Mouse (Mus musculus): Measurements from ENCODE around the gene Ptch2. TPM values are rescaled to one million over a fixed set of nuclear protein-coding genes. Genes with fewer than 3 reads are reported as not detected.

Gene Ptch2
- polyA plus RNA-seq, 1 experiment from 2014 or later: 10.4 TPM

DNA sequence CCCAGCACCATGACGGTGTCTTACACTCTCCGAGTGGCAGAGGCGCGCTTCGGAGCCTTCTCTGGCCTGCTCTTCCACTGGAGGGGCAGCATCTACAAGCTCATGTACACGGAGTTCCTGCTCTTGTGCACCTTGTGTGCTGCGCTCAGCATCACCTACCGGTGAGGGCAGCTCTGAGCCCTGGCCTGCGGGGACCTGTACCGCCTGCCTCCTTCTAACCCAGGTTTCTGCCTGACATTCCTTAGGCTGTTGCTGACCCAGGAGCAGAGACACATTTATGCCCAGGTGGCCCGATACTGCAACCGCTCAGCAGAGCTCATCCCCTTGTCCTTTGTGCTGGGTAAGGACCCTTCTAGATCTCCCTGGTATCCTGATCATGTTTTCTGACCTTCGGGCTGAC is 49.4 kb downstream of the Ptch2 start:
- Histone ChIP-seq H3K4me1 (peaks cover 3% of the 10 kb centered on the region; the same call in 1 of the 2 replicates), H3K4me2 (replicated peaks) (no peak overlapping the region), H3K4me3 (no peak overlapping the region), H3K36me3 (peaks cover 17% of the 10 kb centered on the region), H3K27me3 (no peaks in the 10 kb centered on the region), H3K27ac (no peak overlapping the region), H3K9ac (no peak overlapping the region), H3K9me3 (no peaks in the 10 kb centered on the region)
- WGBS: 94% methylated on average over 13 of the region's 13 CpGs
- ATAC-seq (ENCODE audit: insufficient number of reproducible peaks, insufficient read depth, low FRiP score, low TSS enrichment): no peak

DNA sequence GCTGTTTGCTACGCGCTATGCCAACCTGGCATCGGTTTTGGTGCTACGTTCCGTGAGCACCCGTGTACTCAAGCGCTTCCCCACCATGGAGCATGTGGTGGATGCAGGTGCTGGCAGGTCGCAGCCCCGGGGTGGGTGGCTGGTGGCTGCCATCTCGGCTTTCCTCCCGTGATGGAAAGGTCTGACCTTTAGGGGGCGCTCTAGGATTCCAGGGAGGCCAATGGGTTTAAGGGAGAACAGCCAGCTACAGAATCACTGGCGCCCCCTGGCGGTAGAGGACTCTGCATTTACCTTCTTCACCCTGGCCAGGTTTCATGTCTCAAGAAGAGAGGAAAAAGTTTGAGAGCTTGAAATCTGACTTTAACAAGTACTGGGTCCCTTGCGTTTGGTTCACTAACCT is 50.3 kb downstream of the Ptch2 start:
- WGBS: 27% methylated on average over 15 of the region's 15 CpGs
- Histone ChIP-seq H3K4me3 (no peak overlapping the region), H3K9ac (no peak overlapping the region), H3K4me2 (replicated peaks) (no peak overlapping the region), H3K4me1 (peaks cover 2% of the 10 kb centered on the region; the same call in 1 of the 2 replicates), H3K9me3 (no peaks in the 10 kb centered on the region), H3K36me3 (peaks cover 26% of the 10 kb centered on the region), H3K27ac (no peak overlapping the region), H3K27me3 (no peaks in the 10 kb centered on the region)
- ATAC-seq (ENCODE audit: insufficient number of reproducible peaks, insufficient read depth, low FRiP score, low TSS enrichment): no peak

DNA sequence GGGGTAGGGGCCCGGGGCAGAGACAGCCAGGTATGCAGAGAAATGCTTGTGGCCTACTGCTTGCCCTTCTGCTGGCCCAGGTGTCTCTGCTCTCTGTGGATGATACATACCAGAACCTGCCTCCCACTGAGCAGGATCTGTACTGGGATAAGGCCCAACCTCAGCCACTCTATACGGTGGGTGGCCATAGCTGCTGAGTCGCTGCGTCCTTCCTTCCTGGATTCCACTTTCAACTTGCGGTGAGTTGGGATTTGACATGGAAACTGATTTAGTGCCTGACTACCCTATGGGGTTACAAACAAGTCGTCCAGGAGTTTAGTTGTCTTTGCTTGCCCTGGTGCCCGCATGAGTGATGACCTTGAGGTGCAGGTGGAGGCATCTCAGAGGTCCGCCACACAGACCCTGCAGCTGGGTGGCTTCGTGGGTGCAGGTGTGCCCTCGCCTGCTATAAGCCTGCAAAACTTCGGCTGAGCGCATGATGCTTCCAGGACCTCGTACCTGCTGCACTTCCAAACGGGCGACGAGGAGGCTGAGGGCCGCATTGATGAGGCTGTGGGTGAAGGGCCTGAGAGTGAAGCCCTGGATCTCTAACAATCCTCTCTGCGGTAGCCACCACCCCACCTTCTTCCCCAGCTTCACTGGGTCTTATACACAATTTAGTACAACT is 52.3 kb downstream of the Ptch2 start:
- Histone ChIP-seq H3K4me3 (no peak overlapping the region), H3K27ac (no peak overlapping the region), H3K4me1 (0 out of 2 replicates have a peak, but pooled peaks cover 4% of the 10 kb centered on the region), H3K27me3 (no peaks in the 10 kb centered on the region), H3K9ac (no peak overlapping the region), H3K9me3 (no peaks in the 10 kb centered on the region), H3K36me3 (peaks cover 44% of the 10 kb centered on the region), H3K4me2 (replicated peaks) (no peak overlapping the region)
- ATAC-seq (ENCODE audit: insufficient number of reproducible peaks, insufficient read depth, low FRiP score, low TSS enrichment): no peak
- 87% methylated on average over 18 of the region's 18 CpGs for WGBS

DNA sequence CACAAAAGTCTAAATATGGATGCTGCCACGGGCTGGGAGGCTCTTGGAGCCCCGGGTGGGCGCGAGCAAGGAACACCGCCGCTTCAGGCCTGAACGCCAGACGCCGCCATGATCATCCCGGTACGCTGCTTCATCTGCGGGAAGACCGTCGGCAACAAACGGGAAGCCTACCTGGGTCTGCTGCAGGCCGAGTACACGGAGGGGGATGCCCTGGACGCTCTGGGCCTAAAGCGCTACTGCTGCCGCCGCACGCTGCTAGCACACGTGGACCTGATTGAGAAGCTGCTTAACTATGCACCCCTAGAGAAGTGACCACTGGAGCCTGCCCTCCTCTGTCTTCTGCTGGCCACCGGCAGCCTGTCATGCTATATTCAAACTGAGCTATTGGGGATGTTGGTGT is 52.9 kb downstream of the Ptch2 start:
- Histone ChIP-seq H3K9ac (no peak overlapping the region), H3K27me3 (no peaks in the 10 kb centered on the region), H3K4me2 (replicated peaks) (no peak overlapping the region), H3K36me3 (peaks cover 50% of the 10 kb centered on the region), H3K4me3 (no peak overlapping the region), H3K9me3 (no peaks in the 10 kb centered on the region), H3K4me1 (peaks cover 10% of the 10 kb centered on the region; the same call in 1 of the 2 replicates), H3K27ac (peak overlapping the region; percentile 42; the same call in 1 of the 2 replicates)
- WGBS: 72% methylated on average over 24 of the region's 24 CpGs
- ATAC-seq (ENCODE audit: insufficient number of reproducible peaks, insufficient read depth, low FRiP score, low TSS enrichment): no peak

DNA sequence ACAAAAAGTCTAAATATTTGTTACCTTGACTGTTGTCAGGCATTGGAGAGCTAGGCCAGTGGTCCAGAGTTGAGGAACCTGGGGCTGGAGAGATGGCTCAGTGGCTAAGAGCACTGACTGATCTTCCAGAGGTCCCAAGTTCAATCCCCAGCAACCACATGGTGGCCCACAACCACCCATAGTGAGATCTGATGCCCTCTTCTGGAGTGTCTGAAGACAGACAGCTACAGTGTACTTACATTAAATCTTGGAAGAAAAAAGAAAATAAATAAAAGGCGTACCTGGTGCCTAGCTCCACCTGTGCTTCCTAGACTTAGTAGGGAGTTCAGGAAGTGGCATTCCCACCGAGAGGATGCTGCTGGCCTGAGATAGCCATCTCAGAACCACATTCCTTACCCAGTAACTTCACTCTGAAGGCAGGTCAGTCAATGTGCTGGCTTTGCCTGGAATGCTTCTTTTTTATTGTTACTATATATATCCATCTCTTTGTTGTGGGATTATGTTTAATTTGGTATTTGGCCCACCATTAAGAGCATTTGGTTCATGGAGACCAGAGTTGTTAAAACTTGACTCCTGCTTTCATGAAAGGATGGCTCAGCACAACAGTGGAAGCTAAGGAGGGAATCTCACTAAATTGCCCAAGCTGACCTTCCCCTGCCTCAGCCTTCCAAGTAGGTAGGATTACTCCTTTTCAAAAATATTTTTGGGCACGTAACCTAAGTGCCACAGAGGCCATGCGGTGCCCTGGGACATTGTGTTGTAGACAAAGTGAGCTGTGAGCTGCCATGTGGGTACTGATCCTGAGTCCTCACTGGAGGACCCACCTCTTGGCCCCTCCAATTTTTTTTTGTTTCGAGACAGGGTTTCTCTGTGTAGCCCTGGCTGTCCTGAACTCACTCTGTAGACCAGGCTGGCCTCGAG is 53.7 kb downstream of the Ptch2 start:
- no peaks in the 10 kb centered on the region for H3K27me3 ChIP-seq
- H3K9me3 ChIP-seq: no peaks in the 10 kb centered on the region
- H3K27ac ChIP-seq: 0 out of 2 replicates have a peak overlapping the region, but pooled peaks have one; percentile 42
- no peak for ATAC-seq (ENCODE audit: insufficient number of reproducible peaks, insufficient read depth, low FRiP score, low TSS enrichment)
- H3K4me1 ChIP-seq: peaks cover 18% of the 10 kb centered on the region
- H3K4me3 ChIP-seq: no peak overlapping the region
- H3K9ac ChIP-seq: no peak overlapping the region
- no peak overlapping the region for H3K4me2 ChIP-seq (replicated peaks)
- peaks cover 58% of the 10 kb centered on the region for H3K36me3 ChIP-seq
- 69% methylated on average over 6 of the region's 6 CpGs for WGBS

DNA sequence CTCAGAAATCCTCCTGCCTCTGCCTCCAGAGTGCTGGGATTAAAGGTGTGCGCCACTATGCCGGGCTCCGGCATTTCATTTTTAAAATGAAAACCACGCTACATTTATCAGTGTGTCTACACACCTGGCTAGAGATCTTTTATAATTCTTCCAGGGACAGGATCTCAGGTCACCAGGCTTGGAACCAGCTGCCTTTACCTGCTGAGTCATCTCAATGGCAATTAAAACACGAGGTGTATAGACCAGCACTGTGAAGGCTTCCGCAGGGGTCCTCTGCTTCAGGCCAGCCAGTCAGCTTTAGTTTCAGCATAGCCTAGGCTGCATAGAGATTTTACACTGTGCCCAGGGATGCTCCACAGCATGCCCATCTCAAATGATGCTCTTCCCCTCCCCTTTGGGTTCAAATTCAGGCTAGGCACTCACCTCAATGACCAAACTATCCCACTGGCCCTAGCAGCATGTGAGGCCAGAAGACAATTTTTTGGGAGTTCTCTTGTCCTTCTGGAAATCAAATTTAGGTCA is 54.4 kb downstream of the Ptch2 start:
- no peak for ATAC-seq (ENCODE audit: insufficient number of reproducible peaks, insufficient read depth, low FRiP score, low TSS enrichment)
- no peaks in the 10 kb centered on the region for H3K9me3 ChIP-seq
- peaks cover 60% of the 10 kb centered on the region for H3K36me3 ChIP-seq
- no peak overlapping the region for H3K4me3 ChIP-seq
- H3K27ac ChIP-seq: no peak overlapping the region
- 87% methylated on average over 6 of the region's 6 CpGs for WGBS
- H3K4me2 ChIP-seq (replicated peaks): no peak overlapping the region
- H3K27me3 ChIP-seq: no peaks in the 10 kb centered on the region
- peaks cover 24% of the 10 kb centered on the region for H3K4me1 ChIP-seq
- H3K9ac ChIP-seq: no peak overlapping the region

DNA sequence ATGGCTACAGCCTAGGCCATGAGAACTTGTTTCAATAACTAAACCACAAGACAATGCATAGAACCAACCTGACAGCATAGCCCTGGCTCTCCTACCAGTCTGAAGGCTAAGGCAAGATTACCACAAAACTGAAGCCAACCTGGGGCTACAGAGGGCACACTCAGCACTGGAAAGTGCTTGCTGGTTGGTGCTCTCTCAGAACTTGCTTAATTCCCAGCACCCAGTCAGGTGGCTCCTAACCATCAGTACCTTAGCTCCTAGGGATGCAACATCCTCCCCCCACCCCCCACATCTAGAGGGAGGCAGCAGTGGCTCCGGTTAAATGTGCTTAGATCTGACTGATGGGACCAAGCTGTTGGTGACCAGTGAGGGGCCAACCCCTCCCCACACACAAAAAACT is 55.5 kb downstream of the Ptch2 start:
- no peak for ATAC-seq (ENCODE audit: insufficient number of reproducible peaks, insufficient read depth, low FRiP score, low TSS enrichment)
- Histone ChIP-seq H3K36me3 (peaks cover 60% of the 10 kb centered on the region), H3K9ac (no peak overlapping the region), H3K4me1 (peaks cover 24% of the 10 kb centered on the region), H3K27ac (no peak overlapping the region), H3K4me2 (replicated peaks) (no peak overlapping the region), H3K9me3 (no peaks in the 10 kb centered on the region), H3K27me3 (no peaks in the 10 kb centered on the region), H3K4me3 (no peak overlapping the region)
- WGBS: 80% methylated on average over 1 of the region's 1 CpGs

DNA sequence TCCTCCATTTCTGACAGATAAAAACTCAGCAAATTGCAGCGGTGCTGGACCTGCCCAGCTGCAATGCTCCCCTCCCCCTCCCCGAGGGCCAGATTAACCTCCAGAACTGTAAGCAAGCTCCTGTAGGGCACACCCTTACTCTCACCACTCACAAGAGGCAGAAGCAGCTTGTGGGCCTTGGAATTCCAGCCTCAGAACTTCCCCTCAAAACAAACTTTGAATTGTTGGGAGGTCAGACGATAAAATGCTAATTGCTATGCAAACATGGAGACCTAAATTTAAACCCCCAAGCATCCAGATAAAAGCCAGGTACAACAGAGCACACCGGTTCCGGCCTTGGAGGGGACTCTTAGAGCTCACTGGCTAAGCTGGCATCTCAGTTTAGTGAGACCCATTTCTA is 56.8 kb downstream of the Ptch2 start:
- Histone ChIP-seq H3K9ac (peak overlapping the region; percentile 10; the same call in 1 of the 2 replicates), H3K27ac (no peak overlapping the region), H3K4me3 (no peak overlapping the region; the same call in 1 of the 2 replicates), H3K4me2 (replicated peaks) (no peak overlapping the region), H3K4me1 (peaks cover 24% of the 10 kb centered on the region), H3K36me3 (peaks cover 60% of the 10 kb centered on the region), H3K27me3 (no peaks in the 10 kb centered on the region), H3K9me3 (no peaks in the 10 kb centered on the region)
- no peak for ATAC-seq (ENCODE audit: insufficient number of reproducible peaks, insufficient read depth, low FRiP score, low TSS enrichment)
- 81% methylated on average over 5 of the region's 5 CpGs for WGBS

DNA sequence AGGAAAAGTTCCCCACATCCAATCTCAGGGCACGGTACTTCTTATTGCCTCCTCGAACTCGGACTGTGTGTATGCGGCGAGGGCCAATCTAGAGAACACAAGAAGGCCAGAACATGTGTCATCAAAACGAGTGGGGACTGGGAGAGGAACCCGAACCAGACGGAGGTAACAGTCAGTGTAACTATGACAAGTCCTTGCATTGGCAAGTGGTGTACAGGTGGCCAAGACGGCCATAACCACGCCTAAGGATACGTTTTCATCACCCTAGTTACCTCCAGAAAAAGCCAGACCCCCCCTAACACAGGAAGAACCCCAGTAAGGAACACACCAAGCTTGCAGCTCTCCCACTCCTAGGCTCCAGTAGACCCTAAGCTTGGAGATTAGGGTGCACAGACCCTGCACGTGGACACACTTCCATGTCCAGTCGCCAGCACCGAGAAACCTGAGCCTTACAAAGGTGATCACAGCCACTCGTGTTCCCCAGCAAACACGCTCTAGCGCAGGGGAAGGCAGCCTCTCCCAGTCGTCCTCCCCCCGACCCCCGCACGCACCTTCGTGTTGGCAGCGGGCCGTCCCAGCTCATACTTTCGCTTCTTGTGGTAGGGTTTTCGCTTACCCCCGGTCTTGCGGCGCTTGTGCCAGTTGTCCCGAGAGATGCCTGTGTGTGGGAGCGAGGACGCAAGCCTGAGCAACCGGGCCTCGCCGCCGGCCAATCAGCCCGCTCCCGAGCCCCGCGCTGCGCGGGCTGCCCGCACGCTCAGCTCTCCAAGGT is 59.3 kb downstream of the Ptch2 start:
- H3K27ac ChIP-seq: peak overlapping the region; percentile 96
- H3K27me3 ChIP-seq: no peaks in the 10 kb centered on the region
- H3K9me3 ChIP-seq: no peaks in the 10 kb centered on the region
- peaks cover 56% of the 10 kb centered on the region for H3K36me3 ChIP-seq
- H3K9ac ChIP-seq: peak overlapping the region; percentile 99
- no peak for ATAC-seq (ENCODE audit: insufficient number of reproducible peaks, insufficient read depth, low FRiP score, low TSS enrichment)
- H3K4me2 ChIP-seq (replicated peaks): peak overlapping the region; percentile 92
- H3K4me3 ChIP-seq: peak overlapping the region; percentile 98
- H3K4me1 ChIP-seq: peaks cover 24% of the 10 kb centered on the region
- 2% methylated on average over 44 of the region's 44 CpGs for WGBS

DNA sequence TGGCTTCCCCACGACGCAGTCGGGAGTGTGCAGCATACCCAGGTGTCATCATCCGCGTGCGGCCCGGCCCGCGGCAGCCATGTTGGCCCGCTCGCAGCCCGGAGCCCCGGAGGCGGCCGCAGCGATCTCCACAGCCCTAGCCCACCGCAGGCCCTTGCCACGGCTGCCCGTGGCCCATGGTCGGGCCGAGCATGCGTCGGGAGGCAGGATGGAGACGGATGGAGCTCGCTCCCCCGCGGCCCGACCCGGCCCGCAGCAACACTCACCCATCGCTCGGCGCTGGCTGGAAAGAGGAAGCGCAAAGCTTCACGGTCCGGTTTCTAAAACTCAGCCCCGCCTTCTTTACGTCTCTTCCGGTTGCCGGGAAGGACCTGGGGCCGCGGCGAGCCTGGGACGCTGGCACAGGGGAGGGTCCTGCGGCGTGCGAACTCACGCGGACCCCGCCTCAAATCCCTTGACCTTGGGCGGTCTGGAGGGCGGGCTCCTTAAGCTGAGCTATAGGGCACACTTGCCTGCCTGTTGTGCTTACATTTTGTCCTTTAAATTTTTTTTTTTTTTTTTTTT is 60.0 kb downstream of the Ptch2 start, which contains the start of gene Rps8:
Rps8 (minus strand) TSS at position 452 of the 564 bp plus-strand sequence.
- H3K36me3 ChIP-seq: peaks cover 55% of the 10 kb centered on the region
- H3K4me1 ChIP-seq: peaks cover 24% of the 10 kb centered on the region
- under 1% methylated on average over 50 of the region's 52 CpGs for WGBS
- H3K4me3 ChIP-seq: peak within 1 kb of the TSS; percentile 98
- H3K4me2 ChIP-seq (replicated peaks): peak within 1 kb of the TSS; percentile 92
- H3K27ac ChIP-seq: peak within 1 kb of the TSS; percentile 96
- H3K27me3 ChIP-seq: no peaks in the 10 kb centered on the region
- peak; percentile 90 for ATAC-seq (ENCODE audit: insufficient number of reproducible peaks, insufficient read depth, low FRiP score, low TSS enrichment)
- no peaks in the 10 kb centered on the region for H3K9me3 ChIP-seq
- peak within 1 kb of the TSS; percentile 99 for H3K9ac ChIP-seq

DNA sequence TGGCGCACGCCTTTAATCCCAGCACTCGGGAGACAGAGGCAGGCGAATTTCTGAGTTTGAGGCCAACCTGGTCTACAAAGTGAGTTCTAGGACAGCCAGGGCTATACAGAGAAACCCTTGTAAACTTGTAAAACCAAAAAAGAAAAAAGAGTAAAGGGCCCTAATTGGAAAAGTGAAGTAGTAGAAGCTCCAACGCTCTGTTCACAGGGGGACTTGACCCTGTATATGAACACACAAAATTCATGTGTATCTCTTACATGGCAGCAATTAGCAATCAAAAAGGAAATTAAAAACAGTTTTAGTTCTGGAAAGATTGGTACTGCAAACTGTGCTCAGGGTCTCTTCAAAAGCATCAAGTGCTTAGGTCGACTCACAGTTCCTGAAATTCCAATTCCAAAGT is 60.5 kb downstream of the Ptch2 start:
- H3K27me3 ChIP-seq: no peaks in the 10 kb centered on the region
- H3K4me3 ChIP-seq: peak overlapping the region; percentile 98
- peak overlapping the region; percentile 96; the same call in 1 of the 2 replicates for H3K27ac ChIP-seq
- peak overlapping the region; percentile 92 for H3K4me2 ChIP-seq (replicated peaks)
- H3K36me3 ChIP-seq: peaks cover 55% of the 10 kb centered on the region
- H3K9me3 ChIP-seq: no peaks in the 10 kb centered on the region
- 0 out of 2 replicates have a peak, but pooled peaks have one; percentile 1 for ATAC-seq (ENCODE audit: insufficient number of reproducible peaks, insufficient read depth, low FRiP score, low TSS enrichment)
- no peak overlapping the region for H3K9ac ChIP-seq
- WGBS: 34% methylated on average over 6 of the region's 6 CpGs
- H3K4me1 ChIP-seq: peaks cover 24% of the 10 kb centered on the region
